Mouse (Mus musculus) limb, embryonic 13.5 days (tissue): ENCODE results near the gene Ell. TPM values are rescaled to one million over a fixed set of nuclear protein-coding genes. Genes with fewer than 3 reads are reported as not detected.

Experiments used
- ATAC-seq: fragments of 200-750 bp; cut with Nextera tagmentation; 2 replicates; pipeline ENCODE4 v1.8.0; 2017; ENCODE audit warnings: low read depth, moderate number of reproducible peaks, moderate TSS enrichment; ENCODE audit not compliant: low FRiP score
- H3K27ac ChIP-seq: fragments of 300-500 bp; sonication (generic); 2 replicates; pipeline ENCODE4 v1.5.1; 2015; ENCODE audit warnings: inconsistent platforms, mild to moderate bottlenecking, moderate library complexity
- H3K27me3 ChIP-seq: fragments of 300-500 bp; sonication (generic); 2 replicates; pipeline ENCODE4 v1.6.1; 2015; ENCODE audit warnings: mild to moderate bottlenecking, inconsistent platforms
- H3K36me3 ChIP-seq: fragments of 300-500 bp; sonication (generic); 2 replicates; pipeline ENCODE4 v1.6.1; 2015; ENCODE audit warnings: inconsistent platforms, mild to moderate bottlenecking, moderate library complexity
- H3K4me1 ChIP-seq: fragments of 300-500 bp; sonication (generic); 2 replicates; pipeline ENCODE4 v1.6.1; 2015; ENCODE audit warnings: inconsistent platforms
- H3K4me2 ChIP-seq: fragments of 300-500 bp; sonication (generic); replicated peaks from 2 replicates; pipeline ENCODE4 v1.6.1; 2015; ENCODE audit warnings: inconsistent platforms, mild to moderate bottlenecking, moderate library complexity
- H3K4me3 ChIP-seq: fragments of 300-500 bp; sonication (generic); 2 replicates; pipeline ENCODE4 v1.5.1; 2015; ENCODE audit warnings: moderate library complexity, mild to moderate bottlenecking, inconsistent platforms
- H3K9ac ChIP-seq: fragments of 300-500 bp; sonication (generic); 2 replicates; pipeline ENCODE4 v1.6.1; 2015; ENCODE audit warnings: mild to moderate bottlenecking, inconsistent platforms
- H3K9me3 ChIP-seq: fragments of 300-500 bp; sonication (generic); 2 replicates; pipeline ENCODE4 v1.6.1; 2016; ENCODE audit warnings: inconsistent platforms
- WGBS: fragments of 180-500 bp; shearing (Covaris S2); methylation state at CpG from one replicate; pipeline ENCODE4 v1.1.7; 2015; 5-methylcytosine and 5-hydroxymethylcytosine counted together
- polyA plus RNA-seq: library from polyadenylated mRNA; unstranded; fragments of >200 nt; fragmentation: Nextera tagmentation; extraction: Ambion mirVana; gene quantifications from 2 replicates; pipeline ENCODE4 v1.2.1, GENCODE M21; 2015

The Ell gene
- polyA plus RNA-seq, 1 experiment from 2014 or later, result 20.9 TPM

DNA sequence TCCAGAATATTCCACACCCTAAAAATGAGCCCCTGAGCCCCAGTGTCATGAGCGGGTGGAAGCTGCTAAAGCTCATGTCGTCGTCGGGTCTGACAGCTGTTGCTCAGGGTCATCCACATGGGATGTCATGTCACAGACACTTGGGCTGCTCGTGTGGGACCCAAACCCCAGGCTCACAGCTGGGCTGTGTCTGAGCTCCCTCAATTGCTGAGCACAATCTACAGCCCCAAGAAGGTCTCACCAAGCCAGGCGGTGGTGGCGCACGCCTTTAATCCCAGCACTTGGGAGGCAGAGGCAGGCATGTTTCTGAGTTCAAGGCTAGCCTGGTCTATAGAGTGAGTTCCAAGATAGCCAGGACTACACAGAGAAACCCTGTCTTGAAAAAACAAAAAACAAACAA is 76.0 kb downstream of the Ell start:
- 88% methylated on average over 8 of the region's 8 CpGs for WGBS
- H3K4me2 ChIP-seq, result no peak overlapping the region
- no peak overlapping the region for H3K27ac ChIP-seq
- H3K9me3 ChIP-seq, result no peaks in the 10 kb centered on the region
- H3K4me1 ChIP-seq, result peaks cover 15% of the 10 kb centered on the region
- H3K27me3 ChIP-seq, result peaks cover 1% of the 10 kb centered on the region
- H3K9ac ChIP-seq, result no peak overlapping the region
- ATAC-seq, result no peak
- no peak overlapping the region for H3K4me3 ChIP-seq
- no peaks in the 10 kb centered on the region for H3K36me3 ChIP-seq

DNA sequence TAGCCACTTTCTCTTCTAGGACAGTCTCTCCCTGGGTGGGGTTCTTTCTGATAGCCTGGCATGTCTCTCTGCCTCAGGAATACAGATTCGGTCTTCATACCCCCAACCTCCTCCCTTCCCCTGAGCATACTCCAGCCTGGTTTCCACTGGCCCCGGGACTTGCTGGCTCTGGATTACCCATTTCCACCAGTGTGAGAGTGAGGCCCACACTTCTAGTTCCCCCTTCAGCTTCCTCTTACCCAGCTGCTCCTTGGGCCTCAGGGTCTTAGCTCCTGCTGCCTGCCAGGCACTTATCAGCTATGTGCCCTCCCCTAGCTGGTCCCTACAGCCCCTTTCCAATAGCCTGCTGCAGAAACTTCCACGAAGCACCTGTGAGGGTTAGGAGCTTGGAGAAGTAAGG is 76.6 kb downstream of the Ell start, which contains the start of gene Lrrc25:
Gene Lrrc25, plus strand, starts transcription at position 262 of the 400 bp plus-strand sequence.
- Histone ChIP-seq H3K9ac (no peak within 1 kb of the TSS), H3K4me1 (peaks cover 12% of the 10 kb centered on the region), H3K36me3 (no peaks in the 10 kb centered on the region), H3K4me3 (no peak within 1 kb of the TSS), H3K9me3 (no peaks in the 10 kb centered on the region), H3K27ac (no peak within 1 kb of the TSS), H3K4me2 (no peak within 1 kb of the TSS), H3K27me3 (peaks cover 8% of the 10 kb centered on the region)
- no peak for ATAC-seq
- WGBS, result 80% methylated on average over 3 of the region's 3 CpGs

DNA sequence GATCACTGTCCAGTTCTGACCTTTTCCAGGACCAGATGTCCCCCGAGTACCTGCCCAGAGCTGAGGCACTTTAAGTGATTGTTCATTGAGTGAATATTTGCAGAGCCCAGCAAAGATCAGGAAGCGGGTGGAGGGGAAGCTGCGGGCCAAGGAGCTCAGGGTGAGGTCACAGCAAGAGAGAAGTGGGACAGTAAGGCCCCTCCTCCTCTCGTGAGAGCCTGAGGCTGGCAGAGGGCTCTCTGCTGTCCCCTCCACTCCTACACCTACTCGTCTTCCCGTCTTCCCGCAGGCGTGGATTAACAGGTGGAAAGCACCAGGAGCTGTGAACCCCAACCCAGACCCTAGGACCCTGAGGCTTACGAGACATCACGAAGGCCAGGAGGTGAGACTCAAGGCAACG is 77.4 kb downstream of the Ell start:
- no peak overlapping the region for H3K27ac ChIP-seq
- H3K9me3 ChIP-seq, result no peaks in the 10 kb centered on the region
- H3K4me1 ChIP-seq, result peaks cover 8% of the 10 kb centered on the region
- peaks cover 14% of the 10 kb centered on the region for H3K27me3 ChIP-seq
- WGBS, result 61% methylated on average over 11 of the region's 11 CpGs
- no peak overlapping the region for H3K4me3 ChIP-seq
- ATAC-seq, result no peak
- H3K4me2 ChIP-seq, result no peak overlapping the region
- H3K36me3 ChIP-seq, result no peaks in the 10 kb centered on the region
- H3K9ac ChIP-seq, result no peak overlapping the region

DNA sequence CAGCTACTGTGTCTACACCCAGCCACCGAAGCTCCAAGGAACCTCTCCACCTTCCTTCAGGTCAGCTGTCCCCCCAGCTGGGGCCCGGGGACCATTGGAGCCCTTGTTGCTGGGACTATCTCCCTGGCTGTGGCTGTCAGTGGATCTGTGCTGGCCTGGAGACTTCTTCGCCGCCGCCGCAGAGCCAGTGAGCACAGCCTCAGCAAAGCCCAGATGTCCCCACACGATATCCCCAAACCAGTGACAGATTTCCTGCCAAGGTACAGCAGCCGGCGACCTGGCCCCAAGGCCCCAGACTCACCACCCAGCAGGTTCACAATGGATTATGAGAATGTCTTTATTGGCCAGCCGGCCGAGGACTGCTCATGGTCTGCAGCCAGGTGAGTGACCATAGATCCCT is 78.7 kb downstream of the Ell start:
- 71% methylated on average over 11 of the region's 11 CpGs for WGBS
- Histone ChIP-seq H3K9me3 (no peaks in the 10 kb centered on the region), H3K4me2 (no peak overlapping the region), H3K36me3 (no peaks in the 10 kb centered on the region), H3K4me3 (no peak overlapping the region), H3K9ac (no peak overlapping the region; the same call in 1 of the 2 replicates), H3K27me3 (peaks cover 27% of the 10 kb centered on the region), H3K27ac (no peak overlapping the region), H3K4me1 (peaks cover 7% of the 10 kb centered on the region)
- ATAC-seq, result no peak

DNA sequence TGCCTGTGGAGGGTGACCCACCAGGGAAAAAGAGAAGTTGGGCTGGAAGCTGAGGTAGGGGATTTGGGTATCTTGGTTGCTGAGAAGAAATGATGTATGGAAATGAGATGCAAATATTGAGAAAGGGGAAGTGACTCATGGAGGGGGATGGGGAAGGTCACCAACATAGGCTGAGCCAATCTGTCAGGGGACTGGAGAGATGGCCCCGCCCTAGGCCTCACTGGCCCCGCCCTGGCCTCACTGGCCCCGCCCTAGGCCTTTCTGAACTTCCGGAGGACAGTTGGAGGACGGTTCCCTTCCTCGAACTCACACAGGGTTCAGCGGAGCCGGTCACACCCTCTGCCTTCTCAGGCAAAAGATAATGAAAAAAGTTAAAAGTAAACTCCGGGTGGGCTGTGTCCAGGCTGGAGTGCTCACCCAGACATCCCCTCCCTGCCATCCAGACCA is 79.7 kb downstream of the Ell start:
- Histone ChIP-seq H3K4me1 (peaks cover 7% of the 10 kb centered on the region), H3K27me3 (peaks cover 28% of the 10 kb centered on the region), H3K27ac (no peak overlapping the region), H3K4me2 (no peak overlapping the region), H3K9ac (no peak overlapping the region), H3K36me3 (no peaks in the 10 kb centered on the region), H3K9me3 (no peaks in the 10 kb centered on the region), H3K4me3 (no peak overlapping the region)
- ATAC-seq, result peak; percentile 52; the same call in 1 of the 2 replicates
- WGBS, result 46% methylated on average over 9 of the region's 9 CpGs

DNA sequence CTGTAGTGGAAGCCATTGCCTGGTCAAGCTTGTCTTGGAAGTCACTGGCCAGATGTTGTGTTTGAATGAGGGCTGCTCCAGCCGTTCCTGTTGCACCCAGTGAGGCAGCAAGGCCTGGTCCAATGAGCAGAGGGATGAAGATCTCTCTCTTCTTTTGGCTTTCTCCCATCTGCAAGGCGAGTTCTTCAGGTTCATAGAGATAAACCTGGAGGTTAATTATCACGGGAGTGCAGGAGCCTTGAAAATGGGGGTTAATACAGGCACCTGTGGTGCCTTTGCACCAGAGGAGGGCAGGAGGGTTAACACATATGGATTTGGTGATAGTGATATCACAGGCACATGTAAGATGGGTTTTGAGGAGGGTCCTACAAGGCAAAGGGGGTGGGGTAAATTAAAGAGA is 83.0 kb downstream of the Ell start:
- H3K27me3 ChIP-seq, result peaks cover 28% of the 10 kb centered on the region
- H3K9me3 ChIP-seq, result no peaks in the 10 kb centered on the region
- no peak for ATAC-seq
- H3K4me1 ChIP-seq, result peaks cover 12% of the 10 kb centered on the region
- H3K36me3 ChIP-seq, result no peaks in the 10 kb centered on the region
- 64% methylated on average over 3 of the region's 3 CpGs for WGBS
- H3K9ac ChIP-seq, result no peak overlapping the region
- no peak overlapping the region for H3K27ac ChIP-seq
- no peak overlapping the region for H3K4me3 ChIP-seq
- no peak overlapping the region for H3K4me2 ChIP-seq

DNA sequence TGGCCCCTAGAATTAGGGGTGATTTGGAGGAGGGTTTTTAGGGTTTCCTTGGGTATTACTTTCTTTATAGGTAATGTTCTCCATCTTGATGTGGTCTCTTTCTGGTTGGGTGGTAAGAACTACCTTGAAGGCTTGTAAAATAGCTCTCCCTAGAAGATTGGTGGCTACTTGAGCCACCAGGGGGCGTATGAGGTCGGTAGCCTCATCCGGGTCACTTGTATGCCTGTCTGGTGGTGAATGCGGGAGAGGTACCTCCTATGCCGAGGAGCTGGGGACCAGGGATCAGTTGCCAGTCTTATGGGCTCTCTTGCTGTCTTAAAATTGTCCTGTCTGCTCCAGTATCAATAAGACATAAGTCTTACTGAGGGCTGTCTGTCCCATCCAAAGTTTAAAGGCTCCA is 85.8 kb downstream of the Ell start:
- no peak overlapping the region for H3K27ac ChIP-seq
- H3K9ac ChIP-seq, result no peak overlapping the region
- no peak for ATAC-seq
- no peaks in the 10 kb centered on the region for H3K9me3 ChIP-seq
- peaks cover 28% of the 10 kb centered on the region for H3K27me3 ChIP-seq
- no peaks in the 10 kb centered on the region for H3K36me3 ChIP-seq
- no peak overlapping the region for H3K4me3 ChIP-seq
- H3K4me1 ChIP-seq, result peaks cover 16% of the 10 kb centered on the region
- WGBS, result 13% methylated on average over 5 of the region's 5 CpGs
- peak overlapping the region; percentile 21 for H3K4me2 ChIP-seq

DNA sequence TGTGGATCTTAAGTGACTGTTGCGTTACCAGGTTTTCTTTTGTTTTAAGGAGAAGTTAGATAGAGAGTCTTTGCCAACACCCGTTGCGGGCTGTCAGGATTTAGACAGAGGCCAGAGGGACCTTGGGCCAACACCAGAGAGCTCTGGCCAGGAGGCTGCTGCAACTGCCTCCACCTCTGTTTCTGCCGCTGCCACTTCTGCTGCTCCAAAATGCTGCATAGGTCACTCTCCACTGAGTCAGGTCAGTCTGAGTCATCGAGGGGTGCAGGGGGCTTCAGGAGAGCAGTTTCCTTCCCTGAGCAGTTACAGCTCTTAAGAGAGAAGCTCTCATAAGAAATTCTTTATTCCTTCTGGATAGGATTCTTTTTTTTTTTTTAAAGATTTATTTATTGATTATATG is 87.8 kb downstream of the Ell start:
- H3K4me1 ChIP-seq, result peaks cover 33% of the 10 kb centered on the region
- no peak overlapping the region for H3K9ac ChIP-seq
- H3K4me3 ChIP-seq, result no peak overlapping the region
- WGBS, result 84% methylated on average over 5 of the region's 5 CpGs
- no peaks in the 10 kb centered on the region for H3K36me3 ChIP-seq
- H3K9me3 ChIP-seq, result no peaks in the 10 kb centered on the region
- H3K27me3 ChIP-seq, result peaks cover 25% of the 10 kb centered on the region
- no peak overlapping the region for H3K4me2 ChIP-seq
- no peak for ATAC-seq
- H3K27ac ChIP-seq, result no peak overlapping the region

DNA sequence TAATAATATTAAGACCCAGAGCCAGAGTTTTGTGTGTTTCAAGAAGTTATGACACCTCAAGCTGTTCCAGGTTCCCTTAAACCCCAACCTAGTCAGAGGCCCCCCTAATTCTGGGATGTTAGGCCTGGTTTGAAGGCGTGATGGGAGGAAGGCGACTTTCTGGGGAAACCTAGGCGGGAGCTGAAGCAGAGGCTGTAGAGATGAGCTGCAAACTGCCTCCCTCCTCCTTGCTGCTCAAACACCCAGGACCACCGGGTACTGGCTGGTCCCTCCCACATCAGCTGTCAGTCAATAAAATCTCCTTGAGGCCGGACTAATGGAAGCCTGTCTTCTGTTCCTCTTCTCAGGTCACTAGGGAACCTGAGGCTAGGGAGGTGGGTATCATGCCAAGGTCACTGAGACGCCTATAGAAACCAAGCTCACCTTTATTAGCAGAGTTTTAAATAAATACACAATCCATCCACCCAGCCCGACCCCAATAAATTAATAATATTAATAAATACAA is 89.8 kb downstream of the Ell start:
- H3K36me3 ChIP-seq, result no peaks in the 10 kb centered on the region
- peak overlapping the region; percentile 77 for H3K4me2 ChIP-seq
- ATAC-seq, result no peak
- H3K27ac ChIP-seq, result peak overlapping the region; percentile 22; the same call in 1 of the 2 replicates
- WGBS, result 57% methylated on average over 7 of the region's 7 CpGs
- H3K9ac ChIP-seq, result peak overlapping the region; percentile 70
- H3K27me3 ChIP-seq, result peaks cover 14% of the 10 kb centered on the region
- H3K4me3 ChIP-seq, result peak overlapping the region; percentile 53
- no peaks in the 10 kb centered on the region for H3K9me3 ChIP-seq
- peaks cover 39% of the 10 kb centered on the region for H3K4me1 ChIP-seq

DNA sequence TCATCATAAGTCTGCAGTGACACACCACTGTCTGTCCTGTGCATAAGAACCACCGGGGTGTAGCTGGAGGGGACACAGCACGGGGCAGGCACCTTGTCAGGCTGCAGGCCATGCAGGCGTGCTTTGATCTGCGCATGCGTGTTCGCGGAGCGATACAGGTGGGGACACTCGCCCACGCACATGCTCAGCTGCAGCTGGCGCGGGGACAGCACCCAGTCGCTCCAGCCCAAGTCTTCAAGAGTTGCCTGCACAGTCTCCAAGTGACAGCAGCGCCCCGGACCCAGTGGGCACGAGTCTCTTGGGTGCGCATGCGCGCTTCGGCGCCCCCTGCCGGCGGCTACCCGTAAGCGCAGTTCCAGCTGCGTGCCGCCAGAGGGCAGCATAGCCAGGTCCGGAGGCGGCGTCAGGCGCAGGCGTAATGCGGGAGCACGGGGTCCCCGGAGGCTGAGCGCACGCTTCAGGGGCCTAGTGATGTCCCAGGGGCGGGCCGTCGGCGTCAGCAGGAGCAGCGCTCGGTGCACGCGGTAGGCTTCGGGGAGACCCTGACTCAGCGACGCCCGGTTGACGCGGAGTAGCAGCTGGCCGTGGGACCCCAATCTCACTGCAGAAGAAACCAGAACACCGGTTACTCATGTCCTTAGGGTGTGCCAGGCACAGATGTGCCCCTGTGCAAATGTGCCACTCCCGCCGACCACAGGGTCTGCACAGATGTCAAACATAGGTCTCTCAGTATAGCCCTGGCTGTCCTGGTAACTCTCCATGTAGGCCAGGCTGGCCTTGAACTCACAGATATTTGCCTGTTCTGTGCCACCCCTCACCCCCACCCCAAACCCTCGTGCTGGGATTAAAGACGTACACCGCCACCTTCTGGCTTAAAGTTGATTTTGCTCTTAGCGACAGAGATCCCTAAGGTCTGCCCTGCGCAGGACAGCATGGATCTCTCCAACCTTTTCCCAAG is 90.6 kb downstream of the Ell start:
- Histone ChIP-seq H3K4me3 (peak overlapping the region; percentile 53), H3K9me3 (no peaks in the 10 kb centered on the region), H3K9ac (peak overlapping the region; percentile 70), H3K27me3 (peaks cover 14% of the 10 kb centered on the region), H3K4me1 (peaks cover 43% of the 10 kb centered on the region), H3K36me3 (no peaks in the 10 kb centered on the region), H3K27ac (0 out of 2 replicates have a peak overlapping the region, but pooled peaks have one; percentile 22), H3K4me2 (peak overlapping the region; percentile 77)
- 1% methylated on average over 60 of the region's 60 CpGs for WGBS
- ATAC-seq, result peak; percentile 89

DNA sequence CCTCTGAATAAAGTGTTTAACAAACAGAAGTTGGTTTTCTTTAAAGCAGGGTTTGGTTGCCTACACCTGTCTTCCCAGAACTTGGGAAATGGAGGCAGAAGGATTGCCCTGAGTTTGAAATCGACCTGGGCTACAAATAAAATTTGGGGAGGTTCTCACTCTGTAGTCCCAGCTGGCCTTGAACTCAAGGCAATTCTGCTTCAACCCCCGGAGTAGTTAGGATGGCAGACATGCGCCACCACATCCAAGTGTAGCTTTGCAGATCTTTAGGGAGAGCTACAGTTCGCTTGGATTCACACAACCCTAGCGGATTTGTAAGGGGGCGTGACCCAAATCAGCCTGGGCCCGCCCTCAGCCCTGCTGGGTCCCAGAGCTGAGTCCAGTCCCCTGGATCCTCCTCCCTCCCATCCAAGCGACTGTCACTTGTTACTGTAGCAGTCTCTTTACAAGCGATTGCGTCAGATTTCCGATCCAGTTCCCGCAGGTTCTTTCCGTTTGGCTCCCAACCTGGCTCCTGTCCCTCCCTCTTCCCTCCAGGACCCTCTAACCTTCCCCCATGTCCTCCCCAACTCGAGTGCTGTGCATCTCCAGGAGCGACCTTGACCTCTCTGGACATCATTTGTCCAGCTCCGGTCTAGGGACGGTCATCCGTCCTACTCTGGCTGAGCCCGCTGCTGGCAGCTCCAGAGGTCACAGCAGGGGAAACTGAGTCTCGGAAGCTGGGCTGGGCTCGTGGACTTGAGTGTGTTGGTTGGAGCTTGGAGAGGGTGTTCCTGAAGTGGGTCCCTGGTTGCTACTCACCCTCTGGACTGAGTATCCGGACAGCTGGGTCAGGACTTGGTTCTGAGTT is 91.5 kb downstream of the Ell start:
- Histone ChIP-seq H3K27ac (no peak overlapping the region), H3K36me3 (no peaks in the 10 kb centered on the region), H3K4me3 (peak overlapping the region; percentile 53; the same call in 1 of the 2 replicates), H3K9ac (no peak overlapping the region), H3K27me3 (peaks cover 14% of the 10 kb centered on the region), H3K4me2 (peak overlapping the region; percentile 77), H3K4me1 (peaks cover 37% of the 10 kb centered on the region), H3K9me3 (no peaks in the 10 kb centered on the region)
- ATAC-seq, result no peak
- WGBS, result 16% methylated on average over 22 of the region's 22 CpGs

DNA sequence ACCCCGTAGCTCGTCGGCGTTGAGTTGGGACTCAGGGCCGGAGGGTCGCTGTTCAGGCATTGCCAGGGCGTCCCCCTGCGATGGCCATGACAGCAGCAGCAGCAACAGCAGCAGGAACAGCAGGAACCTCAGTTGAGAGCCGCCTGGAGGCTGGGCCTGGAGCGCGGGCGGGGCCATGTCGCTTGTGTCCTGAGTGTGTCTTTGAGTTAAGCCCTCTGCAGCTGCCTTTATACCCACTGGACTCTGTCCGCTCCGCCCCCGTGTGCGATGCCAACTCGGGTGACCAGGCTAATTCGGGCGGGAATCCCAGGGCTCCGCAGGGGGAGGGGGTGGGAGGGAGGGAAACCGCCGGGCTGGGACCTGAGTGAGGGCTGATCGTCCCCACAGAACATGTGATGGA is 92.2 kb downstream of the Ell start:
- no peak for ATAC-seq
- Histone ChIP-seq H3K27me3 (peaks cover 14% of the 10 kb centered on the region), H3K36me3 (no peaks in the 10 kb centered on the region), H3K27ac (no peak overlapping the region), H3K4me1 (peaks cover 40% of the 10 kb centered on the region), H3K9me3 (no peaks in the 10 kb centered on the region), H3K9ac (peak overlapping the region; percentile 25; the same call in 1 of the 2 replicates), H3K4me3 (no peak overlapping the region), H3K4me2 (peak overlapping the region; percentile 77; the same call in 1 of the 2 replicates)
- 20% methylated on average over 24 of the region's 24 CpGs for WGBS
